Mouse (Mus musculus) lung, adult 2 months (tissue): ENCODE data around the gene Ap2a1.

Experiments
- CTCF ChIP-seq: fragments of 200-500 bp; IDR thresholded peaks from 2 replicates; pipeline ENCODE4 v1.5.1; 2011; ENCODE audit warnings: mild to moderate bottlenecking, low read length, control low read depth; ENCODE audit not compliant: insufficient read depth
- POLR2A ChIP-seq: fragments of 200-500 bp; IDR thresholded peaks from 2 replicates; pipeline ENCODE4 v1.6.1; 2011; ENCODE audit warnings: low read depth, mild to moderate bottlenecking, control low read depth, low read length, borderline replicate concordance; ENCODE audit errors: extremely low read depth

DNA sequence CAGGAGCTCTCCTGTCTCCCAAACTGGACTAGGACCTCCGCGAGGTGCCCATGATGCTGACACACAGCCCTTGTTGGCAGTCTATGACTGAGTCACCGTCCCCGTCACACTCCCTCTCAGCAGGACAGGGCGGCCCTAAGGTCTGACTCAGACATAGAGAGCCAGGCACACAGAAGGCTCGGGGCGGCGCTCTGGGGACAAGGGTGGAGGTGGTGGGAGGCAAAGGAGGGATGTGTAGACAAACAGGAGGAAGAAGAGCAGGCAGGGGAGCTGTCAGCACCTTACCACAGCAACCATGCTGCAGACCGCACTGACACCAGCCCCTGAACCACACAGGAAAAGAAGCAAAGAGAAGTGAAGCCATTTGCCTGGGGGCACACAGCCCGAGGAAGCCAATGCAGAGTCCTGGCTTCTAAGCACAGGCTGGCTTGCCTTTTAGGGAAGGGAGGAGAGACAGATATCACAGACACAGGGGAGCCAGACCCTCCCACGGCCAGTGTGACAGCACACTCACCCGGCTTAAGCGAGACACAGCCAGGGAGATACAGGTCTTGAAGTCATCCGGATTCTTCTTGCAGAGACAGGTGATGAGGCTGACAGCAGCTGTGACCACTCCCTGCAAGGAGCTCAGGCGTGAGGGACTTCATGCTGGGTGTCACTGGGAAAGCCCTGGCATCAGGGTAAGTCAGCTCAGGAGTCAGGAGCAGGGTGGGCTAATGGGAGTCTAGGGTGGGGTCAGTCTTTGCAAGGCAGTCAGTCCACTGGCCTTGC is 20.4 kb downstream of the Ap2a1 start:
- no peak for TF ChIP-seq CTCF
- no peak for TF ChIP-seq POLR2A
